Mouse (Mus musculus): Measurements from ENCODE around the gene Ooep. TPM values are rescaled to one million over a fixed set of nuclear protein-coding genes. Genes with fewer than 3 reads are reported as not detected.

The Ooep gene
- total RNA-seq, 1 experiment = 31.2 TPM

DNA sequence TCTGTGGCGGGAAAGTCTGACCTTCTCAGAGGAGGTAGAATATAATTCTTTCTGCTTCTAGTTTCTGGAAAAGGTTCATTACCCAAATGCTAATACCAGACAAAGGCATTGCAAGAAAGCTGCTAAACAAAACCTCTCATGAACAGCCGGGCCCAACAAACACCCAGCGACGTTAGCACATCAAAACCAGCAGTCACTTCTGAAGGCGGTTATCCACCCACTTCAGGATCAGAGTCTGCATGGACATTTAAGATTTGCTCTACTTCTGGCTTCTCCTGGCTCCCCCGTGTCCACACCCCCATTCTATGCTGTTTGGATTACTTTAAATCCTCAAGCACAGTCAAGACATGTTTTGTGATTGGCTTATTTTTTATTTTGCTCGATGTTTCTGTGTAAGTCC, 16.1 kb upstream of the Ooep start:
- no peak for DNase-seq (ENCODE audit: low read depth, low spot score)
- Histone ChIP-seq H3K4me3 (ENCODE audit: insufficient read depth in 1 of 2, low read depth in 1 of 2, low read length in 2 of 2, poor library complexity in 1 of 2, severe bottlenecking in 1 of 2) (no peak overlapping the region), H3K9ac (ENCODE audit: insufficient read depth, low read depth, low read length, poor library complexity, severe bottlenecking) (no peak overlapping the region), H3K27ac (ENCODE audit: insufficient read depth, low read depth, low read length, poor library complexity, severe bottlenecking) (no peak overlapping the region), H3K4me1 (ENCODE audit: control insufficient read depth in 2 of 2, insufficient read depth in 2 of 2, low read length in 2 of 2, poor library complexity in 1 of 2) (peaks cover 1 to 2% of the 10 kb centered on the region in 2 experiments; a peak in 2 of 4 replicates), H3K36me3 (ENCODE audit: control insufficient read depth, insufficient read depth, low read length, poor library complexity, severe bottlenecking) (0 out of 2 replicates have a peak, but pooled peaks cover 1% of the 10 kb centered on the region), H3K9me3 (ENCODE audit: control insufficient read depth, insufficient read depth, low read depth, low read length) (no peaks in the 10 kb centered on the region)
- TF ChIP-seq ZNF384 (IDR thresholded peaks at IDR 0.05; ENCODE audit: low read depth, low read length) (no peak), MAFK (IDR thresholded peaks at IDR 0.05; ENCODE audit: insufficient read depth, low read depth, low read length) (no peak), ZC3H11A (IDR thresholded peaks at IDR 0.05; ENCODE audit: borderline replicate concordance, low read depth, low read length) (no peak)
- in situ Hi-C loops (cut with MboI; ENCODE audit: low sequenced_read_pairs in 2 of 2, unreplicated experiment in 2 of 2) = loop anchor here in 1 of 2 experiments (5.0 kb wide), 1 partner anchor 37 kb away; the partner anchor contains the start of gene Gsta2

DNA sequence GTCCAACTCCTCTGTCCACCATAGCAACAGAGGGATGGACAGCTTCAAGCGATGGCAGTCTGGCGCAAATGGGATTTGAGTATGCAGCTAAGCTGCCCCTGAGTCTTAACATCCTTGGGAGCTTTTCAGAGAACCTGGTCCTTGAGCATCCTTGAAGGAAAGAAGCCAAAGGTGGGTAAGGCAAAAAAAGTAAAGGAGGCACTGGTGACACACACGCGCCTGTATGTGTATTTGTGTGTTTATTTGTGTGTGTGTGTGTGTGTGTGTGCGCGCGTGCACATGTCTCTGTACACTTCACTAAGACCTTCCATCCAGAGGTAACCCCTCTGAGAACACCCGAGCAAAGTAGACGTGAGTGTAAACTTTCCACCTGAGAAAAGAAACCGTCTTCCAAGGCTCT, 15.2 kb upstream of the Ooep start:
- Histone ChIP-seq H3K4me1 (ENCODE audit: control insufficient read depth in 2 of 2, insufficient read depth in 2 of 2, low read length in 2 of 2, poor library complexity in 1 of 2) (peaks cover 1 to 2% of the 10 kb centered on the region in 2 experiments; a peak in 2 of 4 replicates), H3K4me3 (ENCODE audit: insufficient read depth in 1 of 2, low read depth in 1 of 2, low read length in 2 of 2, poor library complexity in 1 of 2, severe bottlenecking in 1 of 2) (no peak overlapping the region), H3K9ac (ENCODE audit: insufficient read depth, low read depth, low read length, poor library complexity, severe bottlenecking) (no peak overlapping the region), H3K9me3 (ENCODE audit: control insufficient read depth, insufficient read depth, low read depth, low read length) (no peaks in the 10 kb centered on the region), H3K36me3 (ENCODE audit: control insufficient read depth, insufficient read depth, low read length, poor library complexity, severe bottlenecking) (no peaks in the 10 kb centered on the region), H3K27ac (ENCODE audit: insufficient read depth, low read depth, low read length, poor library complexity, severe bottlenecking) (no peak overlapping the region)
- DNase-seq (ENCODE audit: low read depth, low spot score) = no peak
- TF ChIP-seq ZNF384 (IDR thresholded peaks at IDR 0.05; ENCODE audit: low read depth, low read length) (no peak), CHD2 (IDR thresholded peaks at IDR 0.05; ENCODE audit: low read depth, low read length) (no peak), MAFK (IDR thresholded peaks at IDR 0.05; ENCODE audit: insufficient read depth, low read depth, low read length) (no peak), ZC3H11A (IDR thresholded peaks at IDR 0.05; ENCODE audit: borderline replicate concordance, low read depth, low read length) (no peak), HCFC1 (IDR thresholded peaks at IDR 0.05; ENCODE audit: borderline replicate concordance, insufficient read depth, low read length) (no peak)
- in situ Hi-C loops (cut with MboI; ENCODE audit: low sequenced_read_pairs in 2 of 2, unreplicated experiment in 2 of 2) = loop anchor here in 1 of 2 experiments (5.0 kb wide), 1 partner anchor 36 kb away; the partner anchor contains the start of gene Gsta2

DNA sequence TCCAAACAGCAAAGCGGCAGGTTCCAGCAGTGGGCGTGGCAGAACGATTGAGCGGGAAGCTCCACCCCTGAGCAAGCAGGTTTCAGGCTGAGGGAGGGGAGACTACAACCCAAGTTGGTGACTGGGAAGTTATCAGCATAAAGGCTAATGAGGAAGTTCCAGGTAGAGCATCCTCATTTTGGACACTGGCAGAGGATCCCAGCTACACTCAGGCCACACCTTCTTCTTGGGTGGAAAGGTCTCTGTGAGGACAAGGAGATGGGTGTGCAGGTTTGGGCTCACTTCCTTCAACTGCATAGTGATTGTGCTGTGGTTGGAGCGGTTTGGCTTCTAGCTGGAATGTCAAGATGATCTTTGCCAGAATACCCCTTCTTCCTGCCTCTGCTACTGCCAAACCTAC, 11.5 kb upstream of the Ooep start:
- in situ Hi-C loops (cut with MboI; ENCODE audit: low sequenced_read_pairs in 2 of 2, unreplicated experiment in 2 of 2) = loop anchor here in 1 of 2 experiments (5.0 kb wide), 1 partner anchor 33 kb away; the partner anchor contains the start of gene Gsta2
- Histone ChIP-seq H3K9ac (ENCODE audit: insufficient read depth, low read depth, low read length, poor library complexity, severe bottlenecking) (no peak overlapping the region), H3K9me3 (ENCODE audit: control insufficient read depth, insufficient read depth, low read depth, low read length) (no peaks in the 10 kb centered on the region), H3K27ac (ENCODE audit: insufficient read depth, low read depth, low read length, poor library complexity, severe bottlenecking) (no peak overlapping the region), H3K36me3 (ENCODE audit: control insufficient read depth, insufficient read depth, low read length, poor library complexity, severe bottlenecking) (no peaks in the 10 kb centered on the region), H3K4me1 (ENCODE audit: control insufficient read depth in 2 of 2, insufficient read depth in 2 of 2, low read length in 2 of 2, poor library complexity in 1 of 2) (peaks cover 0 to 2% of the 10 kb centered on the region in 2 experiments; a peak in 1 of 4 replicates), H3K4me3 (ENCODE audit: insufficient read depth in 1 of 2, low read depth in 1 of 2, low read length in 2 of 2, poor library complexity in 1 of 2, severe bottlenecking in 1 of 2) (no peak overlapping the region)
- no peak for DNase-seq (ENCODE audit: low read depth, low spot score)
- TF ChIP-seq HCFC1 (IDR thresholded peaks at IDR 0.05; ENCODE audit: borderline replicate concordance, insufficient read depth, low read length) = no peak
- no peak for TF ChIP-seq ZNF384 (IDR thresholded peaks at IDR 0.05; ENCODE audit: low read depth, low read length)
- no peak for TF ChIP-seq CHD2 (IDR thresholded peaks at IDR 0.05; ENCODE audit: low read depth, low read length)
- TF ChIP-seq ZC3H11A (IDR thresholded peaks at IDR 0.05; ENCODE audit: borderline replicate concordance, low read depth, low read length) = no peak
- no peak for TF ChIP-seq MAFK (IDR thresholded peaks at IDR 0.05; ENCODE audit: insufficient read depth, low read depth, low read length)

DNA sequence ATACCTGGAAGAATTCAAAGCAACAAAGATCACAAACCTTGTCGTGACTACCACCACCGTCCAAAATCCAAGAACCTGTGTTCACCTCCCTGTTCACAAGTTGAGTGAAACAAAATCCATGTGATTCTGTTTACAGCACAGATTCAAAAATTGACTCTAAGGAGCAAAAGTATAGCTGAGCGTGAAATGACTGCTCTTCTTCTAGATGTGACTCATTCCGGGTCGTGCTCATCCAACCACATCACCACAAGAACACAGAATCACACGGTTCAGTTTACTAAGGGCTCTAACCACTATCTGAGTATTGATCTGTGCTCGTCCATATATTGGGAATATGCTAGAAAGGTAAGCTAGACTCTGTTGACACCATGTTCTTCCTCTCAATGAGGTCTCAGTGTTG, 8.4 kb upstream of the Ooep start:
- H3K4me3 ChIP-seq (ENCODE audit: insufficient read depth in 1 of 2, low read depth in 1 of 2, low read length in 2 of 2, poor library complexity in 1 of 2, severe bottlenecking in 1 of 2) = no peak overlapping the region
- in situ Hi-C loops (cut with MboI; ENCODE audit: low sequenced_read_pairs in 2 of 2, unreplicated experiment in 2 of 2) = no loop called here
- TF ChIP-seq HCFC1 (IDR thresholded peaks at IDR 0.05; ENCODE audit: borderline replicate concordance, insufficient read depth, low read length) (no peak), CHD2 (IDR thresholded peaks at IDR 0.05; ENCODE audit: low read depth, low read length) (no peak), MAFK (IDR thresholded peaks at IDR 0.05; ENCODE audit: insufficient read depth, low read depth, low read length) (no peak), ZC3H11A (IDR thresholded peaks at IDR 0.05; ENCODE audit: borderline replicate concordance, low read depth, low read length) (no peak), ZNF384 (IDR thresholded peaks at IDR 0.05; ENCODE audit: low read depth, low read length) (no peak)
- H3K9me3 ChIP-seq (ENCODE audit: control insufficient read depth, insufficient read depth, low read depth, low read length) = no peaks in the 10 kb centered on the region
- no peaks in the 10 kb centered on the region for H3K36me3 ChIP-seq (ENCODE audit: control insufficient read depth, insufficient read depth, low read length, poor library complexity, severe bottlenecking)
- H3K9ac ChIP-seq (ENCODE audit: insufficient read depth, low read depth, low read length, poor library complexity, severe bottlenecking) = no peak overlapping the region
- H3K27ac ChIP-seq (ENCODE audit: insufficient read depth, low read depth, low read length, poor library complexity, severe bottlenecking) = no peak overlapping the region
- no peak for DNase-seq (ENCODE audit: low read depth, low spot score)
- peaks cover 0 to 2% of the 10 kb centered on the region in 2 experiments; a peak in 1 of 4 replicates for H3K4me1 ChIP-seq (ENCODE audit: control insufficient read depth in 2 of 2, insufficient read depth in 2 of 2, low read length in 2 of 2, poor library complexity in 1 of 2)
